Mouse (Mus musculus) layer of hippocampus, postnatal 36 days (tissue): ENCODE results near the gene Tssk2. TPM values are rescaled to one million over a fixed set of nuclear protein-coding genes. Genes with fewer than 3 reads are reported as not detected.

Experiments used
- DNase-seq, 2 experiments: peaks; one replicate each; pipeline ENCODE4 v3.0.0; 2022
- total RNA-seq, 2 experiments: library from RNA; stranded (reverse); gene quantifications; 2 replicates each; pipeline ENCODE4 v1.2.3; 2021

Gene Tssk2
- total RNA-seq, 2 experiments from 2014 or later: not detected

GRCm38 (mm10) chr16:17911052-17911595, 12.7 kb downstream of the Tssk2 start, which contains the start of gene Ess2:
TSS of gene Ess2 (minus strand) at chr16:17911348.
- peak; percentile 92 for DNase-seq

GRCm38 (mm10) chr16:17914307-17915249, 16.1 kb downstream of the Tssk2 start, which contains the start of gene Gsc2:
TSS of gene Gsc2 (minus strand) at chr16:17915059.
- DNase-seq: no peak

DNA sequence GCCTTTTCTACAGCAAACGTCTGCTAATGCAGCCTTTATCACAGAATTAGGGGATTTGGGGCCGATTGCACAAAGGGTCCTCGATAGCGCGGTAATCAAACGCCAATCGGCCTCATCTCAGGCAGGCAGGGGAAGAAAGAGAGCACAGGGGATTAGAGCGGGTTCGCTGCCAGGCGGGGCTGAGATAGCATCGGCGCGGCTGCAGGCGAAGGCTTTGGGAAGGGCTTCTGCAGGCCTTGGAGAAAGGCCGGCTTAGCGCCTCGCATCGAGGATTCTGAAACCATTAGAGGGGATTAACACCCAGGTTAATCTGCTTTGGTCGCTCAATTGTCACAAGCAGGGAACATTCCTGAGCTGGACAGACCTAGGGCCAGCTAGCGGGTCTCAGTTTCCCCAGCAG, 22.1 kb downstream of the Tssk2 start:
- no peak for DNase-seq

DNA sequence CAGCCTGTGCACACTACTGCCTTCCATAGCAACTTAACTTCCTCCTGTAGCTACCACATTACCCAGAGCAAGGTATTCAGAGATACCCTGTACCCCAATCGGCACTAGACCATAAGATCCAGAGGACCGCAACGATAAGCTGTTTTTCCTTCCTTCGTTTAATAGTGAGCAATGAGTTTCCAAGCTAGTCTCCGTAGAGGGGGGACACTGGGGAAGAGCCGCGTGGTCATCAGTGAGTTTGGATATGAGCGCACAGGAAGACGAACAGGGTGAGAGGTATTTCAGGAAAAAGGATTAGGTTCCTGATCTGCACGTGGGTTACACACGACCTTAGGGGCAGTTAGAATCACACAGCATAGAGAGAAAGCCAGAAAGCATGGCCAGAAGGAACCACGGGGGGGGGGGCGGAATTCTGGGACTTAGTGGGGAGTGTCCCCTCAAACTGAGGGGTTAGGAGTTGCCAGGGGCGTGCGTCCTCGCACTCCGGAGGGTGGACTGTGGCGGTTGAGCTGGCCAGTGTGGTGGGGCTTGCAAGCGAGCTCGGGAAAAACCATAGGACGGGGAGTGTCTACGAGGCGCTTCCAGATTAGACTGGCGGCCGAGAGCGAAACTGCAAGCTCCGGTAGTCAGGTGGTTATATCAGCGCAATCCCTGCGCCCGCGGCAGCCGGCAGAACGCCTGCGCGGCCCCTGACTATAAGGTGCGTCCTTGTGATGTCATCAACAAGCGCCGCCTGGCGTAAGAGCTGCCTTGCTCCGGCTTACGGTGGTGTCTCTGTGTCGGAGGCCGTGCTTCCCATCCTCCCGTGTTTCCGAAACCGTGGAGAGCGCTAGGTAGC, 23.1 kb downstream of the Tssk2 start:
- peak; percentile 94 for DNase-seq

DNA sequence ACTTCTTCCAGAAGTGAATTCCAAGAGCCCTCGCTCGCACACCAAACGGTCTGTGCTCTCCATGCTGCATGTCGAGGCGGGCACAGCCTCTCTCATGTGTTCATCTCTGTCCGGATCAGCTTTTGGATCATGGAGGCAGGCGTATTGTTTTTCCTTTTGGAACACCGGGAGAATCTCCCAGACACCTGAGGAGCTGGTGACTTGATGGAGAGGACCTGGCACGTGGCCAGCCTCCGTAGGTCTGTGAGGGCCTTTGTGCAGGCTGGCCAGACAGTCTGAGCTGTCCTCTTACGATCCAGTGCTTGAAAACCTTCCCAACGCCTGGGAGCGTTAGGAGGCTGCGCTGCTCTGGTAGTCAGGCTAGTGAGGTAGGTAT, 23.7 kb downstream of the Tssk2 start:
- no peak for DNase-seq

GRCm38 (mm10) chr16:17927351-17928082, 29.1 kb downstream of the Tssk2 start:
- peak in 1 of 2 experiments; percentile 21 for DNase-seq

GRCm38 (mm10) chr16:17928087-17928580, 29.7 kb downstream of the Tssk2 start, which contains the start of gene Slc25a1:
TSS of gene Slc25a1 (minus strand) at chr16:17928219.
- peak; percentile 81 to 83 for DNase-seq

DNA sequence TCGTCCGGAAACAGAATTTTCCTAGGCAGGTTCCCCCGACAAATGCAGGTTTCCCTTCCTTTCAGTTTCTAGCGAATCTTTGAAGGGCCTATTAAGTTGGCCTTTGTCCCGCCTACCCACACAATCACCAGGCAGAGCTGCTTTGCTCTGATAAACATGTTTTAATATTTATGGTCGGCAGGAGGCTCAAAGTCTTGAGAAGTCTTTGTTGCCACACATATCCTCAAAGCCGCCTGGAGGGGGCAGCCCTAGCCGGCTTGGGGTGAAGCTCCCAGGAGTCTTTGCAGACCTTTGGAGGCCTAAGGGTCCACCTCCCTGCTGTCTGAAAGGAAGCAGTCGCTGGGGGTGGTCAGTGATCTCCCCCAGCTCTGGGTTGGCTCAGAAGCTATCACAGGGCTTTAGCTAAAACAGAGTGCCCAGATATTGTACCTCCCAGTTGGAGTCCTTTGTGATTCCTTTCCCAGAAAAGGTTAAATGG, 30.2 kb downstream of the Tssk2 start:
- DNase-seq: peak; percentile 43 to 46

DNA sequence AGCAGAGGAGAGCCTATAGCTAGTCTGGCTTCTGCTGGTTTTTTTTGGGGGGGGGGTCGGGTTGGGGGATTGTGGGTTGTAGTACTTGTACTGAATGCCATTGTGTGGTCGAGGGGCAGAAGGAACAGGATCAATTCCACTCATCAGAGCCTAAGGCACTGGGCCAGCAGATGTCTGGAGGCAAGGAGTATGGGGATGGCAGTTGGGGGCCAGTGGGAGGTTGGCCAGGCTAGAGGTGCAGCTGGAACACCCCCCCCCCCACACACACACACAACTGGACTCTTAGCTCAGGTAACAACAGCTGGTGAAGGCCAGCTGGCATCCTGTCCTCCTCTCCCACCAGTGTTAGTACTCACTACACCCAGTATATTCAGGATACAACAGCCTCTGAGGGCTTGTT, 30.8 kb downstream of the Tssk2 start:
- no peak for DNase-seq

GRCm38 (mm10) chr16:17929631-17930030, 31.2 kb downstream of the Tssk2 start:
- DNase-seq: no peak

GRCm38 (mm10) chr16:17931906-17932460, 33.5 kb downstream of the Tssk2 start:
- no peak for DNase-seq

DNA sequence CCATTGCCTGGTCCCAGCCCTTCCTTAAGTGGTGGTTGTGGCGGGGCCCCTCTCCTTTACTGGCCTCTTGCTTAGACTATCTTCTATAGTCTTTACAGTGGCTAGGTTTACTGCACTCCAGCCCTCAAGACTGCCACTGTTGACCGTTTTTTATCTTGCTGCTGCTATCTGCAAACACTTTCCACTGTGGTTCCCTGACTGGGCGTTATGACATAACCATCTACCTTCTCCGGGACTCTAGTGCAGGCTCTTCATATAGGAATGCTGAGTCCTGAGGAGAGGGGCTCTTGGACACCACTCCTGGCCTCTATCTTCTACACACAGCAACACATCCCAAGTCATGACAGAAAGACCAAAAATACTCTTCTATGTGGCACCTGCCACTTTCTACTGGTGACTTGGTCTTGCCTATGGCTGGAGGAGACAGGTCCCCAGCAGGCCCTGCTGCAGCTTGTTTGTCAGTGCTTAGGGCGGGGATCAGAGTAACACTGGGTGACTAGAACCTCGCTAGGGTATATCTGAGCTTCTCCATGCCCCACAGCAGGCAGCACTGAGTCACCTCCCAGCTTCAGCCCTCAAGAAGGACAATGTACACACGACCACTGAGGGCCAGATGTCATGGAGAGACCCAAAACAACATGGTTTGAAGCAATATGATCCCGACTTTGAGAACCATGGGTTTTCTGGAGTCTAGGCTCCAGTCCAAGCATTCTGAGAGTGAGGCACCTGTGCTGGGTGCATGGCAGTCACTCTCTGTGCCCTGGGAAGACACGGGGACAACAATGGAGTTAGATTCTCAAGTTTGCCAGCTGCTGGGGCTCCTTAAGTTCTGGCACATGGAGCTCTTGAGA, 35.4 kb downstream of the Tssk2 start:
- no peak for DNase-seq

DNA sequence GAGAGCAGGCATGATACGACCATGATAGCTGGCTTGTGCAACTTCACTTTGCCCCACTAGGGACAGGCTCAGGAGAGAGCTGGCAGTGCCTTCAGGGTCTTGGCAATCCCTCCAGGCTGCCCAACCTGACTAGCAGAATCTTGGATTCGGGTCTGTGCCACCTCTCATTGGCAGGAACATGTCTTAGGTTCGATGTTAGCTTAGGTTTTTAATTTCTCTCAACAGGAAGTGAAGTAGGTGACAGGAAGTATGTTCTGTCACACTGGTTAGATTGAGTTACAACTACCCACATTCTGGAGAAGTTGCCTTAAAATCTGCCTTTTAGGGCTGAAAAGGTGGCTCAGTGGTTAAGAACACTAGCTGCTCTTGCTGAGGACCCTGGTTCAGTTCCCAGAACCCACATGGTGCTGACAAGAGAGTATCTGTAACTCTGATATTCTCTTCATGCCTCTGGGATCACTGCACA, 36.0 kb downstream of the Tssk2 start:
- DNase-seq: no peak

- no peak for DNase-seq
Observed at GRCm38 (mm10) chr16:17936776-17937175, 38.3 kb downstream of the Tssk2 start.

- DNase-seq: no peak
Observed at GRCm38 (mm10) chr16:17938187-17938586, 39.8 kb downstream of the Tssk2 start.

DNA sequence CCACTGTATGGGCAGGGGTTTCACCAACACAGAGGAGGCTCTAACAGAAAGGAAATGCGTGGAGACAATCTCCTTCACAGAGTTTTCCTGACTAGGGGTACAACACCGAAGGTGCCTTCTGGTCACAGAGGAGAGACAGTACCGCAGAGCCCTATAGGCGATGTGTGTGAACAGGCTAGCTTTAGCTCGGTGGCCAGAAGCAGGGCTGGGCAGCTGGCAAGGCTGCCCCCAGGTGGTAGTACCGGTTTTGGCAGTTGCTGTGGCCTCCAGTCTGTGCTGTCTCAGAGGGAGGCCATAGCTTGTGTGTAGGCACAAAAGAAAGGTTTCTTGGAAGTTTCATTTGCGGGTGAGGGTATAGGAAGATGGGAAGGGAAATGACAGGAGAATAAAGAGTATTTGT, 40.4 kb downstream of the Tssk2 start:
- no peak for DNase-seq

- DNase-seq: no peak
Observed at GRCm38 (mm10) chr16:17939255-17939751, 40.9 kb downstream of the Tssk2 start.

DNA sequence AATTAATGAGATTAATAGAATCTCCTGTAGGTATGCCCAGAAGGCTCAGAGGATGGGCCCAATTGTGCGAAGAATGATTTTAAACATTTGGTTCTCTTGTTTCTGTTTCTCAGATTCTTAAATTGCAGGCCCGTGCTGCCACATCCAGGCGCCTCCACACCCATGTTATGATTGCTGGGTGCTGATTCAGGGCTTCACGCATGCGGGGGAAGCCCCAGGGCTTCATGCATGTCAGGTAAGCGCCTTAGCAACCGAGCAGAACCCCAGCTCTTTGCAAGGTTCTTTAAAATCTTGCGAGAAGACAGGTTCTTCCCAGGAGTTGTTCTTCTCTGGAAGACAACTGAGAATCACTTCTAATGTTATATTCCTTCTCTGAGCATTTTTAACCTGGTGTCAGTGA, 45.0 kb downstream of the Tssk2 start:
- DNase-seq: no peak

DNA sequence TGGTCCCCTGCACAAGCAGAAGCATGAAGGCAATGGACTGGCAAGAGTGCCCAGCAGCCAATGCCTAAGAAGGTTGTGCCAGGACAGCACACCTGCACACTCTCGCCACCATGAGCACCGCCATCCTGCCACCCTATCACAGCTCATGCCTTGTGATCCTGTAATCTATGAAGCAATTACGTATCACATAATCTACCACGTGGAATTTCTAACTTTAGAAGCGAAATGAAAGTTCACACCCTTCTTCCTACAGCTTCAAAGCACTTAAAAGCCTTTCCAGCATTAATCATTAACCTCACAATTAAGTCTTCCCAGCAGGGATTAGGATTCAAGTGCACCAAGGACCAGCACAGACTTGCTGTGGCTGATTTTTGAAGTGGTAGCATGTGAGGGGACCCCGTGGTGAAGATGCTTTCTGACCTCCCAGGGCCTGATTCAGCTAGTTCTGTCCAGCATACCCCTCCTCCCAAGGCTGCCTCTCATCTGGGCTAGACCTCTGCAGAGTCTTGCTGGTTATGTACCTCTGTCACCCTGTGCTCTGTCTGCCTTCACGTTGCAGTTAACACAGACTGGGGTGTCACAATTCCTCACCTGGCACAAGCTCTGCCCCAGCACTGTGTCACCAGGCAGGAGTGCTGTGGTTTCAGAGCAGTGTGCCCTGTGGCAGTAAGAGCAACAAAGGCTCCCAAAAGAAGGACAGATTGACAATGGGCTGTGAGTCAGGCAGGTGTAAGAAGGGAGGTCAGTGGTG, 46.8 kb downstream of the Tssk2 start:
- no peak for DNase-seq
